Mouse (Mus musculus): ENCODE results near the gene Scn3a. TPM values are rescaled to one million over a fixed set of nuclear protein-coding genes. Genes with fewer than 3 reads are reported as not detected.
A peak's percentile ranks its signal among the peaks of the same experiment; 100 is the strongest.

Gene Scn3a
- polyA plus RNA-seq, 1 experiment from 2014 or later = 47.7 TPM

DNA sequence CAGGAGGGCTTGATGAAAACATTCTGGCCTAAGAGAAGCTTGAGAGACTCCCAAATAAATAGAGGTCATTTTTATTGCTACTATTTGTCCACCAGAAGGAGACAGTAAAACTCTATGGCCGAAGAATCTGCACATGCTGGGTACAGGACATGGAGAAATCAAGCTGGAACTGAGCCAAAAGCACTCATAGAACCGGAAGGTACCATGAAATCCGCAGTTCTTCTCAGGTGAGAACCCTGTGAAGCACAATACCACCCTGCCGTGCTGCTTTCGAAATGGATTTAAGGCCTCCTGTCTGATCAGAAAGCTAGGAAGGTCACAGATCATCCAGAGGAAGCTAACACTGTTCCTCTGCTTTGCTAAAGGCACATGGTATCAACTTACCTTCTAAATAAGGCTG lies 143.9 kb downstream of the Scn3a start:
- H3K9me3 ChIP-seq = no peaks in the 10 kb centered on the region
- no peaks in the 10 kb centered on the region for H3K4me1 ChIP-seq (replicated peaks)
- no peak overlapping the region for H3K4me2 ChIP-seq
- no peak overlapping the region for H3K9ac ChIP-seq
- H3K4me3 ChIP-seq = no peak overlapping the region
- H3K36me3 ChIP-seq = no peaks in the 10 kb centered on the region
- ATAC-seq (ENCODE audit: low FRiP score, low read depth) = no peak
- no peak overlapping the region for H3K27ac ChIP-seq (replicated peaks)
- H3K27me3 ChIP-seq = no peaks in the 10 kb centered on the region
- WGBS = 59% methylated on average over 5 of the region's 5 CpGs

DNA sequence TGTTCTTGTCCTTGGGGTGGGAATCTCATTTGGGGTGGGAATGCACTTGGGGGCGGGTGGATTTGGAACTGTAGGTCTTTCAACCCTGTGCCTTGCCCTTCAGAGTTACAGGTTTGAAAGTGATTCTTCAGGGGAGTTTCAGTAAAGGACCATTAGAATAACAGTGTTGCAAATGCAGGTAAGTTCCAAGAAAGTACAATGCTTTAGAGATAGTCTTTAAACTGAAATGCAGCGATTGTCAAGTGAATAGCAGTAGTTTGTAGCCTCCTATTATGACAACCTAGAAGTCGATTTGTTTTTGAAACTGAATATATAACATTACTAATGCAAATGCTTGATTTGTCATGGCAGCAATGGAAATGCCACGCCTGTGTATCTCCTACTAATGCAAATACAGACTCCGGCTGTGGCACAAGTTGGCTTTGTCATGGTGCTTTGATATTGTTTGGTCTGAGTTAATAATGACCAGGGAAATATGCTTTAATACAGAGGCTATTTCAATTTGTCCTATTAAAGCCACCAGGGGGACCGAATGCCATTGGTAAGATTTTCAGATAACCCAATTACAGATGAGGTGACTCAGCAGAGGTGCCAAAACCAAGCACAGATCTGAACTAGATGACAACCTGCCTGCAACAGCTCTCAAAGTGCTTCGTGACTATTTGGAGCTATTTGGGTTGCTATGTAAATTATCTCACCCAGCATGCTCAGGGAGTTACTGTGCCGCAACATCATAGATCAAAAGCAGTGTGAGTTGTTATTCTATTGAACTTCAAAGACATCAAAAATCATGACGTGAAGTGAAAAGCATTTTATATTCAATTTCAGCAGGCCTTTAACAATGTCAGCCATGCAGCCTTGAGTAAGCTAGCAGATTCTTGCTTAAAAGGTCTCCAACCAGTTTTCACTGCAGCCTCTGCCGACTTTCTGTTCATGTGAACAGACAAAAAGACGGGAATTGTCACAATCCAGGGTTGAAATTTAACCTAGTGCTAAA lies 145.9 kb downstream of the Scn3a start:
- H3K9me3 ChIP-seq = no peaks in the 10 kb centered on the region; the same call in 1 of the 2 replicates
- WGBS = 45% methylated on average over 11 of the region's 11 CpGs
- H3K36me3 ChIP-seq = no peaks in the 10 kb centered on the region
- no peaks in the 10 kb centered on the region for H3K27me3 ChIP-seq
- no peak overlapping the region for H3K27ac ChIP-seq (replicated peaks)
- no peak for ATAC-seq (ENCODE audit: low FRiP score, low read depth)
- no peak overlapping the region for H3K4me3 ChIP-seq
- H3K4me2 ChIP-seq = no peak overlapping the region
- H3K4me1 ChIP-seq (replicated peaks) = no peaks in the 10 kb centered on the region
- H3K9ac ChIP-seq = no peak overlapping the region

DNA sequence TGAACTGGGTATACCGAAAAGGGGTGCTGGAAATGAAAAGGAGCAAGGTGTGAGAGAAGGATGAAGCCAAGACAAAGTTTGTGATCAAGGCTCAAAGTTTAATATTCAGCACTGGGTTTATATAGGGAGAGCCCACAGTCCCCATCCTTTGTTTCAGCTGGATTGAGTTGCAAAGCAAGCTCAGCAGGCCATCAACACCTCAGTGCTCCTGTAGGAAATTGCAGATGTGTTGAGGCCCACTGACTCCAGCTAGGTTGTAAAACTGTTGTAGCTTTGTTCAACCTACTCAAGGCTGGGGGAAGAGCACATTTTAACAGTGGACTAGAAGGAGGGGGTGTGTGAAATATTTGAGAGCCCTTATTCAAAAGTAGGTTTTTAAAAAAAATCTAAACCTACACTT lies 148.8 kb downstream of the Scn3a start:
- no peaks in the 10 kb centered on the region for H3K36me3 ChIP-seq
- 68% methylated on average over 1 of the region's 1 CpGs for WGBS
- no peak overlapping the region for H3K27ac ChIP-seq (replicated peaks)
- no peak overlapping the region for H3K9ac ChIP-seq
- no peaks in the 10 kb centered on the region; the same call in 1 of the 2 replicates for H3K9me3 ChIP-seq
- H3K4me1 ChIP-seq (replicated peaks) = peaks cover 16% of the 10 kb centered on the region
- no peaks in the 10 kb centered on the region for H3K27me3 ChIP-seq
- H3K4me3 ChIP-seq = no peak overlapping the region
- H3K4me2 ChIP-seq = no peak overlapping the region
- no peak for ATAC-seq (ENCODE audit: low FRiP score, low read depth)

DNA sequence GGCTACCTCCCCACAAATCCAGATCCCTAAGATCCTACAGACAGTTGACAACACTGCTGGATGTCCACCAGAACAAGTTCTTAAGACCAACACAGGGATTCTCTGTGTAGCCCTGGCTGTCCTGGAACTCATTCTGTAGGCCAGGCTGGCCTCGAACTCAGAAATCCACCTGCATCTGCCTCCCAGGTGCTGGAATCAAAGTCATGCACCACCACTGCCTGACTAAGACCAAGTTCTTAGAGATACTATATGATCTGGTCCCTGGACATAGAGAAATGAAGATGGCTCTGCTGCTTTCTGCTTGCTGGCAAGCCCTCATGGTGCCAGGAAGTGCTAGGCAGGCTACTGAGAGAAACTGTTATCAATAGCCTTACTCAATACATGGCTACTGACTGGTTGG lies 150.9 kb downstream of the Scn3a start:
- peaks cover 16% of the 10 kb centered on the region for H3K4me1 ChIP-seq (replicated peaks)
- no peak overlapping the region for H3K9ac ChIP-seq
- no peaks in the 10 kb centered on the region; the same call in 1 of the 2 replicates for H3K9me3 ChIP-seq
- 100% methylated on average over 1 of the region's 1 CpGs for WGBS
- H3K27ac ChIP-seq (replicated peaks) = no peak overlapping the region
- no peak for ATAC-seq (ENCODE audit: low FRiP score, low read depth)
- no peaks in the 10 kb centered on the region for H3K36me3 ChIP-seq
- H3K27me3 ChIP-seq = no peaks in the 10 kb centered on the region
- H3K4me3 ChIP-seq = no peak overlapping the region
- H3K4me2 ChIP-seq = no peak overlapping the region

DNA sequence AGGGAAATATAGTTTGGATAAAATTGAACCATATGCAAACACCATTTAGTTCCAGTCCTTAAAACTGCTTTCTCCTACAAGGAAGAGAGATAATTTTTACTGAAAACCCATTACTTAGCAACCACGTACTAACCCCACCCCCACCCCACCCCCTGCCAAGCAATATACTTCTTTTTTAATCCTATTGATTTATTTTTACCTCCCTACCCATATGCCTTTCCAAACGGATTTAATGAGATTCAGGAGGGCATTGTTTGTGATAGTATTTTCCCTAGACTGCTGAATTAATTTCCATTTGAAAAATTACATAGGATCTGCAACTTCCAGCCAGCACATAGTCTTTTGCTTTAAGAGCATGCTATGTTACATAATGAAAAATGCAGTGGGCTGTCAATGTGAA lies 152.1 kb downstream of the Scn3a start:
- WGBS = 0% methylated on average over 2 of the region's 2 CpGs
- no peaks in the 10 kb centered on the region for H3K36me3 ChIP-seq
- ATAC-seq (ENCODE audit: low FRiP score, low read depth) = 0 out of 2 replicates have a peak, but pooled peaks have one; percentile 7
- H3K27me3 ChIP-seq = no peaks in the 10 kb centered on the region
- H3K9me3 ChIP-seq = no peaks in the 10 kb centered on the region; the same call in 1 of the 2 replicates
- H3K4me1 ChIP-seq (replicated peaks) = peaks cover 16% of the 10 kb centered on the region
- peak overlapping the region; percentile 30; the same call in 1 of the 2 replicates for H3K4me3 ChIP-seq
- H3K9ac ChIP-seq = no peak overlapping the region
- H3K27ac ChIP-seq (replicated peaks) = peak overlapping the region; percentile 88
- peak overlapping the region; percentile 61 for H3K4me2 ChIP-seq

DNA sequence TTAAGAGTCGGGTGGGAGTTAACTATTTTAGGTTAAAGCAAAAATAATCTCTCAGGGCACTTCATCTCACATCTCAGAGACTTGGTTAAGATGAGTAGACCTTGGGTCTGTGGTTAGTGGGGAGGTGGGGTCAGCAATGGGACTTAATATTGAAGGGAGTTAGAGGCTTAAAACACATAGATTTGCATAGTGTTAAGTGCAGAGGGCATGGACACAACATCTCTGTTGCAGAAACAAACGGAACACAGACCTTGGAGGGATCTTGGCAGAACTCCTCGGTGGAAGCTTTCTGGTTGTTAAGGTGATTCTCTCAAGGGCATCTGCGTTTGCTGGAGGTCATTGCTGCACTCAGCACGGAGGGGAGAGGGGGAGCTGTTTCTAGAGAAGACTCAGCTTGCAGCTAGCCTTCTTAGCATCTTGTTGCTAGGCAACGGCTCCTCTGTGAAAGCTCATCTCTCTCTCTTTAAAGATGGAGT lies 152.6 kb downstream of the Scn3a start:
- 2% methylated on average over 6 of the region's 6 CpGs for WGBS
- ATAC-seq (ENCODE audit: low FRiP score, low read depth) = peak; percentile 91
- H3K9ac ChIP-seq = peak overlapping the region; percentile 27; the same call in 1 of the 2 replicates
- H3K4me1 ChIP-seq (replicated peaks) = peaks cover 16% of the 10 kb centered on the region
- H3K27ac ChIP-seq (replicated peaks) = peak overlapping the region; percentile 88
- H3K9me3 ChIP-seq = no peaks in the 10 kb centered on the region; the same call in 1 of the 2 replicates
- no peaks in the 10 kb centered on the region for H3K36me3 ChIP-seq
- no peaks in the 10 kb centered on the region for H3K27me3 ChIP-seq
- H3K4me3 ChIP-seq = peak overlapping the region; percentile 30
- peak overlapping the region; percentile 61 for H3K4me2 ChIP-seq

DNA sequence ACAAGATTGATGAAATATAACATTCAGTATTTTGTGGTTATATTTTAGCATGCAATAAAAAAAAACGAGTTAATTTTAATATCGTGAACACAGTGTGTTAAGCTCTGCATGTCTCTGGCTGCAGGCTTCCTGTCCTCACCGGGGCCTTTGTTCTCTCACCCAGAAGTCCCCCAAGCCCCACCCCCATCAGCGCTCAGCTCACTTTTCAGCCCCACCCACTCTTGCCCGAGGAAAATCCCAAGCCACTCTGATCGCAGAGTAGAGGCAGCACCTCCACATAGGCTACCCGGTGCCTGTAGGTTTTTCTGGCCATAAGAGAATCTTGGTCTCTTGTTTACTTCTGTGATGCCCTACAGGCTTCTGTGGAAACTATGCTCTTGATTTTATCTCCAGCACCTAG lies 153.2 kb downstream of the Scn3a start:
- under 1% methylated on average over 7 of the region's 7 CpGs for WGBS
- H3K27me3 ChIP-seq = no peaks in the 10 kb centered on the region
- peak overlapping the region; percentile 30 for H3K4me3 ChIP-seq
- H3K36me3 ChIP-seq = no peaks in the 10 kb centered on the region
- peak overlapping the region; percentile 61 for H3K4me2 ChIP-seq
- peak overlapping the region; percentile 37 for H3K9ac ChIP-seq
- H3K4me1 ChIP-seq (replicated peaks) = peaks cover 16% of the 10 kb centered on the region
- ATAC-seq (ENCODE audit: low FRiP score, low read depth) = peak; percentile 83
- no peaks in the 10 kb centered on the region; the same call in 1 of the 2 replicates for H3K9me3 ChIP-seq
- peak overlapping the region; percentile 88 for H3K27ac ChIP-seq (replicated peaks)

DNA sequence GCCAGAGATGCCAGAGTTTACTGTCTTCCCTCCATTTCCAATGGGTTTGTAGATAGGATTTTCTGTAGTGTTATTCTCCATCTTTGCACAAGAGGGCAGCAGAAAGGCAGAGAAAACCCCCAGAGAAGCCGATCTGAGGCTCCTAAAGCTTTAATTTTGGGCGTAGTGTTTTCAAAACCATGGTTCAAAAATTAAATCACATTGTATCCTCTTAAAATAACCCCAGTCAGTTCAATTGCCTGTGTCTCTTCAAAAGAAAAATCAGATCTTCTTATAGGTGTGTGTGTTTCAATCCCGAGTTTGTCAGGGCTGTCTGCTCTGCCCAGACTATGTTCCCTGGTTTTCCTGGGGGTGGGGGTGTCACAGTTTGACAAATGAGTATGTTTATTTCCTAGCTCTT lies 153.7 kb downstream of the Scn3a start:
- peak overlapping the region; percentile 30 for H3K4me3 ChIP-seq
- H3K4me1 ChIP-seq (replicated peaks) = peaks cover 16% of the 10 kb centered on the region
- peak overlapping the region; percentile 61 for H3K4me2 ChIP-seq
- peak overlapping the region; percentile 37 for H3K9ac ChIP-seq
- no peaks in the 10 kb centered on the region for H3K36me3 ChIP-seq
- WGBS = 0% methylated on average over 3 of the region's 3 CpGs
- ATAC-seq (ENCODE audit: low FRiP score, low read depth) = peak; percentile 68
- no peaks in the 10 kb centered on the region; the same call in 1 of the 2 replicates for H3K9me3 ChIP-seq
- H3K27ac ChIP-seq (replicated peaks) = peak overlapping the region; percentile 88
- H3K27me3 ChIP-seq = no peaks in the 10 kb centered on the region

Other genes starting within 250 kb of the Scn3a start
- 0.92 and 1.9 TPM in 2 replicates for gene Slc38a11, start 203.6 kb downstream of the Scn3a start, polyA plus RNA-seq (2015; fragmentation: Nextera tagmentation; extraction: Ambion mirVana)
- 44.2 and 45.7 TPM in 2 replicates for gene Scn2a, start 53.1 kb upstream of the Scn3a start, polyA plus RNA-seq (2015; fragmentation: Nextera tagmentation; extraction: Ambion mirVana)

Data from hindbrain, embryonic 15.5 days (tissue).